Mouse (Mus musculus): ENCODE data around the gene Sirpa. TPM values are rescaled to one million over a fixed set of nuclear protein-coding genes. Genes with fewer than 3 reads are reported as not detected.

Gene Sirpa
- polyA plus RNA-seq, 1 experiment = 3.1 TPM

DNA sequence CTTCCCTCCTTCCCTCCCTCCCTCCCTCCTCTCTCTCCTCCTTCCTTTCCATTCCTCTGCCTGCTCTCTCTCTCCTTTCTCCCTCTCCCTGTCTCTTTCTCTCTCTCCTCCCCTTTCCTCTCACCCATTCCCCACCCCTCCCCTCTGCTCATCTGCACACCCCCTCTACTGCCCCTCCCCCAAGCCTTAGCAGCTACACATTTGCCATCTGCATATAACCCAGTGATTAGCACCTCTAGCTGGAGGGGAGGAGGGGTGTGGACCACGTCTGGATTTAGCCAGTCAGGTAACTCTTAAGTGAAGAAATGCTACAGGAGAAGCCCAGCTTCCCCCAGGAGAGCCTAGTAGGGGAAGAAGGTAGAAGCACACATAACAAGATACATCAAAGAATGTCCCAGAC is 7.7 kb upstream of the Sirpa start:
- Histone ChIP-seq H3K4me1 (ENCODE audit: control insufficient read depth, insufficient read depth, low read length) (no peaks in the 10 kb centered on the region), H3K27ac (ENCODE audit: control insufficient read depth, insufficient read depth, low read depth, low read length) (no peak overlapping the region), H3K4me3 (ENCODE audit: control insufficient read depth, low read depth, low read length) (no peak overlapping the region), H3K36me3 (ENCODE audit: control insufficient read depth, insufficient read depth, low read length) (no peaks in the 10 kb centered on the region), H3K27me3 (ENCODE audit: control insufficient read depth, insufficient read depth, low read length) (no peaks in the 10 kb centered on the region)
- TF ChIP-seq POLR2A (IDR thresholded peaks at IDR 0.05; ENCODE audit: control insufficient read depth, low read depth, low read length) (no peak), CTCF (IDR thresholded peaks at IDR 0.05; ENCODE audit: control insufficient read depth, insufficient read depth, insufficient replicate concordance, low read depth, low read length) (no peak)

DNA sequence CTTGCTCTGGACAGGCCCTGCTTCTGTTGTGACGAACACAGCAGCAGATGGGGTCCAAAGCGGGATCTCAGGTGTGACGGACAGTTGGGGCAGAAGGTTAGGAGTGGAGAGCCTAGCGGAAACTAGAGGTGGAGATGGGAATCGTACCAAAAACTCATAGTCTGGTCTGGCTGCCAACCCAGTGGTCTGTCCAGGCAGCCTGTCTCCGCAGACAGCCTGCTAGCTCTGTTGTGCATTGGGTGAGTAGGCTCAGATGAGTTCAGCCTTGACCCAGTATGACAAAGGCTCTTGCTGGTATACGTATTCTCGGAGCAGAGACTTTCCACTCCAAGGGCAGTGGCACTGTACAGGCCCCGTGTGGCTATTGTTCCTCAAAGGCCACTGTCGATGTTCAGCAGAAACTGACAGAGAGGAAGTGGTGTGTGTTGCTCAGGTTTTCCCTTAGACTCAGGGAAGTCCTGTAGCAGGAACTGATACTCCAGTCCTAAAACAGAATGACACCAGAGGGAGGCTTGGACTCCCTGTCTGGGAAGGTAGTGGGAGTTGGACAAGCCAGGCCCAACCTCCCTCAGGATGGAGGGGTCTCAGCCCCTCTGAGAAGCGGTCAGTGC is 6.6 kb upstream of the Sirpa start:
- H3K4me3 ChIP-seq (ENCODE audit: control insufficient read depth, low read depth, low read length) = no peak overlapping the region
- no peak for TF ChIP-seq POLR2A (IDR thresholded peaks at IDR 0.05; ENCODE audit: control insufficient read depth, low read depth, low read length)
- TF ChIP-seq CTCF (IDR thresholded peaks at IDR 0.05; ENCODE audit: control insufficient read depth, insufficient read depth, insufficient replicate concordance, low read depth, low read length) = no peak
- no peak overlapping the region for H3K27ac ChIP-seq (ENCODE audit: control insufficient read depth, insufficient read depth, low read depth, low read length)

DNA sequence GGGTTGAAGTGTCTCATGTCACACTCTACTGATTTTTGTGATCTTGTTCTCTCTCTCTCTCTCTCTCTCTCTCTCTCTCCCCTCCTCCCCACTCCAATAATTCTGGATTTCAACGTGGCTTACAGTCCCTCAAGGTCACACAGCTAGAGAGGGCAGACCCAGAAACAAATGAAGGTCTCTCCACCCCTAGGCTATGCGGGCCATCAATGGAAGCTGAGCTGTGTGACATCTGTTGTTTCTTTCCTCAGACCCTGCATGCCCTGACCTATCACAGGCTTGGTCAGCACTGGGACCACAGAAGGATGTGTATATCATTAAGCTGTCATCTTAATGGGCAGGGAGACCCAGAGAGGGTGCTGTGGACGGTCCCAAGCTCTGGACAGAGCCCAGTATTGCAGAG is 5.4 kb upstream of the Sirpa start:
- H3K36me3 ChIP-seq (ENCODE audit: control insufficient read depth, insufficient read depth, low read length) = no peaks in the 10 kb centered on the region
- TF ChIP-seq CTCF (IDR thresholded peaks at IDR 0.05; ENCODE audit: control insufficient read depth, insufficient read depth, insufficient replicate concordance, low read depth, low read length) = no peak
- TF ChIP-seq POLR2A (IDR thresholded peaks at IDR 0.05; ENCODE audit: control insufficient read depth, low read depth, low read length) = no peak
- H3K27ac ChIP-seq (ENCODE audit: control insufficient read depth, insufficient read depth, low read depth, low read length) = no peak overlapping the region
- H3K27me3 ChIP-seq (ENCODE audit: control insufficient read depth, insufficient read depth, low read length) = no peaks in the 10 kb centered on the region
- H3K4me3 ChIP-seq (ENCODE audit: control insufficient read depth, low read depth, low read length) = no peak overlapping the region
- H3K4me1 ChIP-seq (ENCODE audit: control insufficient read depth, insufficient read depth, low read length) = no peaks in the 10 kb centered on the region

More for the DNA sequence above, 6.6 kb upstream of the Sirpa start:
- Histone ChIP-seq H3K36me3 (ENCODE audit: control insufficient read depth, insufficient read depth, low read length) (no peaks in the 10 kb centered on the region), H3K4me1 (ENCODE audit: control insufficient read depth, insufficient read depth, low read length) (no peaks in the 10 kb centered on the region), H3K27me3 (ENCODE audit: control insufficient read depth, insufficient read depth, low read length) (no peaks in the 10 kb centered on the region)

DNA sequence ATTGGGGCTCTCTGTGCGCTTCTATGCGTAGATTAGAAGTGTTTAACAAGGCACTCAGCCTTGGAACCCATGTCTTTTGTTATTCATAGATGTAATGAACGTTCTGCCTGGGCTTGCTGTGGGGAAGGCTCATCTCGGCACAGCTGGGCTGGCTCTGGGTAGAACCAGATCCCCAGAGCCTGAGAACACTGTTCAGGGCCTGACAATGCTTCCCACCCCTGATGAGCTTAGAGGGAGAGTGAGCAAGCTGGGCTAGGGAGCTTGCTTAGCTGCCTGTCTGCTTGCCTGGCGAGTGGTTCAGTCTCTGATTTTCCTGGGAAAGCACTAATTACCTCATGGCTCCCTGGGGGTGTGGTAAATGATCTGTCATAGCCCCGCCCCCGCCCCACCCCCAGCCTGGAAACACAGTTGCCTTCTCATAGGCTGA is 4.8 kb upstream of the Sirpa start:
- Histone ChIP-seq H3K4me1 (ENCODE audit: control insufficient read depth, insufficient read depth, low read length) (peaks cover 5% of the 10 kb centered on the region), H3K4me3 (ENCODE audit: control insufficient read depth, low read depth, low read length) (no peak overlapping the region), H3K27me3 (ENCODE audit: control insufficient read depth, insufficient read depth, low read length) (no peaks in the 10 kb centered on the region), H3K36me3 (ENCODE audit: control insufficient read depth, insufficient read depth, low read length) (no peaks in the 10 kb centered on the region), H3K27ac (ENCODE audit: control insufficient read depth, insufficient read depth, low read depth, low read length) (no peak overlapping the region)
- TF ChIP-seq POLR2A (IDR thresholded peaks at IDR 0.05; ENCODE audit: control insufficient read depth, low read depth, low read length) (no peak), CTCF (IDR thresholded peaks at IDR 0.05; ENCODE audit: control insufficient read depth, insufficient read depth, insufficient replicate concordance, low read depth, low read length) (no peak)

DNA sequence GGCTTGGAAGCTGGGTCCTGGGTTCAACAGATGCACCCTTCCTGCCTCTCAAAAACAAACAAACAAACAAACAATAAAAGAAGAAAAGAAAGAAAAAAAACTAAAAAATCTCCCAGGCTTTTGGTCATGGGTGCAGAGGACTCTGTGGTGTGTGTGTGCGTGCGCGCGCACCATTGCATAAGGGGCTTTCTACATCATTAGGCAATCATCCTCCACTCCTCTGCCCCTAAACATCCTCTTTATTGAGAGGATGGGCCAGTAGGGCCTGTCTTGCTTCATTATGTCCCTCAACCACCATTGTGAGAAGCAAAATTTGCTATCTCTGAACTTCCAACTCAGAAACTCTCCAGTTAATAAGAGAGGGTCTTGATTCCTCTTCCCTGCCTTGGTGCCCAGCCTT is 738 bp upstream of the Sirpa start:
- Histone ChIP-seq H3K4me3 (ENCODE audit: control insufficient read depth, low read depth, low read length) (no peak overlapping the region), H3K27ac (ENCODE audit: control insufficient read depth, insufficient read depth, low read depth, low read length) (no peak overlapping the region), H3K36me3 (ENCODE audit: control insufficient read depth, insufficient read depth, low read length) (no peaks in the 10 kb centered on the region), H3K27me3 (ENCODE audit: control insufficient read depth, insufficient read depth, low read length) (no peaks in the 10 kb centered on the region; the same call in 1 of the 2 replicates), H3K4me1 (ENCODE audit: control insufficient read depth, insufficient read depth, low read length) (peaks cover 18% of the 10 kb centered on the region)
- no peak for TF ChIP-seq POLR2A (IDR thresholded peaks at IDR 0.05; ENCODE audit: control insufficient read depth, low read depth, low read length)
- no peak for TF ChIP-seq CTCF (IDR thresholded peaks at IDR 0.05; ENCODE audit: control insufficient read depth, insufficient read depth, insufficient replicate concordance, low read depth, low read length)

DNA sequence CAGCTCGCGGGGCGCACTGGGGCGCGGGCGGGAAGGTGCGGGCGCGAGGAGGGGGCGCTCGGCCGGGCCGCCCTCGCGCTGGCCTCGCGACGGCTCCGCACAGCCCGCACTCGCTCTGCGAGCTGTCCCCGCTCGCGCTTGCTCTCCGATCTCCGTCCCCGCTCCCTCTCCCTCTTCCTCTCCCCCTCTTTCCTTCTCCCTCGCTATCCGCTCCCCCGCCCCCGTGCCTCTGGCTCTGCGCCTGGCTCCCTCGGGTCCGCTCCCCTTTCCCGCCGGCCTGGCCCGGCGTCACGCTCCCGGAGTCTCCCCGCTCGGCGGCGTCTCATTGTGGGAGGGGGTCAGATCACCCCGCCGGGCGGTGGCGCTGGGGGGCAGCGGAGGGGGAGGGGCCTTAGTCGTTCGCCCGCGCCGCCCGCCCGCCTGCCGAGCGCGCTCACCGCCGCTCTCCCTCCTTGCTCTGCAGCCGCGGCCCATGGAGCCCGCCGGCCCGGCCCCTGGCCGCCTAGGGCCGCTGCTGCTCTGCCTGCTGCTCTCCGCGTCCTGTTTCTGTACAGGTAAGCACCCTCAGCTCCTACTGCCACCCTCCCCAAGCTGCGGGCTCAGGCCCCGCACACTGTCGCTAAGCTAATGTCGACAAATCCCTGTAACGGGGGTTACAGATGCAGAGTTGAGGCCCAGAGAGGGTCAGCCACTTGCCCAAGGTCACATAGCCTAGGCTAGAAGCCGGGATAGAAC is 673 bp downstream of the Sirpa start:
- H3K27me3 ChIP-seq (ENCODE audit: control insufficient read depth, insufficient read depth, low read length) = no peaks in the 10 kb centered on the region; the same call in 1 of the 2 replicates
- peak overlapping the region; percentile 87 for H3K4me3 ChIP-seq (ENCODE audit: control insufficient read depth, low read depth, low read length)
- peaks cover 18% of the 10 kb centered on the region for H3K4me1 ChIP-seq (ENCODE audit: control insufficient read depth, insufficient read depth, low read length)
- TF ChIP-seq CTCF (IDR thresholded peaks at IDR 0.05; ENCODE audit: control insufficient read depth, insufficient read depth, insufficient replicate concordance, low read depth, low read length) = no peak
- TF ChIP-seq POLR2A (IDR thresholded peaks at IDR 0.05; ENCODE audit: control insufficient read depth, low read depth, low read length) = no peak
- peak overlapping the region; percentile 19 for H3K27ac ChIP-seq (ENCODE audit: control insufficient read depth, insufficient read depth, low read depth, low read length)
- no peaks in the 10 kb centered on the region for H3K36me3 ChIP-seq (ENCODE audit: control insufficient read depth, insufficient read depth, low read length)

DNA sequence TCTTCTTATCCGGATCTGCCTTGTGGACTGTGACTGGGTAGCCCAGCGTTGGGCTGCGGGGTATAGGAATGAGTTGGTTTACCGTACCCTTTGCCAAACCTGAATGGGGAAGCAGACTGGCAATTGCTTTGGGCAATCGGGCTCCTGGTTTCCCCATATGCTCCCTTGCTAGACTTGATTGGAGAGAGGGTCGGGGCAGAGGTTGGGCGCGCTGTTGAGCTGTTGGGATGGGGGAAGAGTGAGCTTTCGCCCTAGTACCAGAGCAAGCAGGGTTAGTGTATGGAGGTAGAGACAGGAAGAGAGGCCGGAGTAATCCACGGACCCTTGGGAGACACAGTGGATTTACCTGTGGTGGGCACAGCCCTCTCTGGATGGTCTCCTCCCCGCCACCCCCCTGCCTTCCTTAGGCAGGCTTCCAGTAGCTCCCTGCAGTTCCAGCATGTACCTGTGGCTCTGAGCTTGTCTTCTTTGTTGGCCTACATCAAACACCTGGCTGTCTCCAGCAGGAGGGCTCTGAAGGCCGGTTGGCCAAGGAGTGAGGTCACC is 1.3 kb downstream of the Sirpa start:
- Histone ChIP-seq H3K4me1 (ENCODE audit: control insufficient read depth, insufficient read depth, low read length) (peaks cover 18% of the 10 kb centered on the region), H3K36me3 (ENCODE audit: control insufficient read depth, insufficient read depth, low read length) (no peaks in the 10 kb centered on the region), H3K4me3 (ENCODE audit: control insufficient read depth, low read depth, low read length) (peak overlapping the region; percentile 87), H3K27me3 (ENCODE audit: control insufficient read depth, insufficient read depth, low read length) (no peaks in the 10 kb centered on the region; the same call in 1 of the 2 replicates), H3K27ac (ENCODE audit: control insufficient read depth, insufficient read depth, low read depth, low read length) (no peak overlapping the region; the same call in 1 of the 2 replicates)
- no peak for TF ChIP-seq POLR2A (IDR thresholded peaks at IDR 0.05; ENCODE audit: control insufficient read depth, low read depth, low read length)
- no peak for TF ChIP-seq CTCF (IDR thresholded peaks at IDR 0.05; ENCODE audit: control insufficient read depth, insufficient read depth, insufficient replicate concordance, low read depth, low read length)
